Mouse (Mus musculus): ENCODE measurements at regions not wholly inside any gene's neighbourhood (a gene's known extent, or its start where the extent isn't known, plus 50 kb on each side); places are given as distances from the start of the nearest gene placed in this dataset.

GRCm38 (mm10) chr7:79543231-79544071 is 74.0 kb downstream of the Rhcg start:
- ATAC-seq (ENCODE audit: low FRiP score): peak; percentile 60
- Histone ChIP-seq H3K27ac (ENCODE audit: low read depth, low read length) (peak overlapping the region; percentile 85), H3K4me1 (ENCODE audit: control insufficient read depth, insufficient read depth, low read length) (peaks cover 34% of the 10 kb centered on the region), H3K36me3 (ENCODE audit: control insufficient read depth, insufficient read depth, low read length) (no peaks in the 10 kb centered on the region), H3K9me3 (ENCODE audit: control insufficient read depth, low read length) (no peaks in the 10 kb centered on the region), H3K4me3 (ENCODE audit: low read depth, low read length) (peak overlapping the region; percentile 19), H3K9ac (ENCODE audit: low read length) (peak overlapping the region; percentile 70), H3K4me2 (peak overlapping the region; percentile 50), H3K27me3 (ENCODE audit: control insufficient read depth, insufficient read depth, low read length) (peaks cover 86% of the 10 kb centered on the region)
- DNase-seq (ENCODE audit: low spot score, missing footprints): peak; percentile 98
- 1% methylated on average over 58 of the region's 58 CpGs for WGBS

GRCm38 (mm10) chr7:79542379-79543015 is 75.0 kb downstream of the Rhcg start:
- DNase-seq (ENCODE audit: low spot score, missing footprints) (peak; percentile 93), ATAC-seq (ENCODE audit: low FRiP score) (no peak)
- no peak overlapping the region for H3K4me2 ChIP-seq
- H3K4me1 ChIP-seq (ENCODE audit: control insufficient read depth, insufficient read depth, low read length): peaks cover 25% of the 10 kb centered on the region
- no peaks in the 10 kb centered on the region for H3K36me3 ChIP-seq (ENCODE audit: control insufficient read depth, insufficient read depth, low read length)
- peaks cover 92% of the 10 kb centered on the region for H3K27me3 ChIP-seq (ENCODE audit: control insufficient read depth, insufficient read depth, low read length)
- H3K4me3 ChIP-seq (ENCODE audit: low read depth, low read length): no peak overlapping the region
- H3K9me3 ChIP-seq (ENCODE audit: control insufficient read depth, low read length): no peaks in the 10 kb centered on the region
- 2% methylated on average over 23 of the region's 23 CpGs for WGBS
- H3K27ac ChIP-seq (ENCODE audit: low read depth, low read length): no peak overlapping the region
- no peak overlapping the region for H3K9ac ChIP-seq (ENCODE audit: low read length)

- no peak for DNase-seq (ENCODE audit: low spot score, missing footprints)
- H3K27me3 ChIP-seq (ENCODE audit: control insufficient read depth, insufficient read depth, low read length): peaks cover 95% of the 10 kb centered on the region
- no peak overlapping the region for H3K9ac ChIP-seq (ENCODE audit: low read length)
- H3K27ac ChIP-seq (ENCODE audit: low read depth, low read length): no peak overlapping the region
- H3K4me3 ChIP-seq (ENCODE audit: low read depth, low read length): no peak overlapping the region
- ATAC-seq (ENCODE audit: low FRiP score): no peak
- H3K4me1 ChIP-seq (ENCODE audit: control insufficient read depth, insufficient read depth, low read length): peaks cover 35% of the 10 kb centered on the region
- 24% methylated on average over 2 of the region's 2 CpGs for WGBS
- H3K9me3 ChIP-seq (ENCODE audit: control insufficient read depth, low read length): no peaks in the 10 kb centered on the region
- H3K36me3 ChIP-seq (ENCODE audit: control insufficient read depth, insufficient read depth, low read length): no peaks in the 10 kb centered on the region
- no peak overlapping the region for H3K4me2 ChIP-seq
These were observed 74.1 kb upstream of the Polg start for GRCm38 (mm10) chr7:79540246-79540645.

GRCm38 (mm10) chr7:79539426-79539825 is 73.3 kb upstream of the Polg start:
- Histone ChIP-seq H3K36me3 (ENCODE audit: control insufficient read depth, insufficient read depth, low read length) (no peaks in the 10 kb centered on the region), H3K9ac (ENCODE audit: low read length) (no peak overlapping the region), H3K27ac (ENCODE audit: low read depth, low read length) (no peak overlapping the region), H3K4me2 (no peak overlapping the region), H3K4me3 (ENCODE audit: low read depth, low read length) (no peak overlapping the region), H3K27me3 (ENCODE audit: control insufficient read depth, insufficient read depth, low read length) (peaks cover 95% of the 10 kb centered on the region), H3K4me1 (ENCODE audit: control insufficient read depth, insufficient read depth, low read length) (peaks cover 36% of the 10 kb centered on the region), H3K9me3 (ENCODE audit: control insufficient read depth, low read length) (no peaks in the 10 kb centered on the region)
- DNase-seq (ENCODE audit: low spot score, missing footprints) (no peak), ATAC-seq (ENCODE audit: low FRiP score) (no peak)
- WGBS: 9% methylated on average over 3 of the region's 3 CpGs

- peak overlapping the region; percentile 94 for H3K27ac ChIP-seq (ENCODE audit: low read depth, low read length)
- ATAC-seq (ENCODE audit: low FRiP score): peak; percentile 76
- peak; percentile 97 for DNase-seq (ENCODE audit: low spot score, missing footprints)
- H3K9ac ChIP-seq (ENCODE audit: low read length): peak overlapping the region; percentile 73
- peaks cover 53% of the 10 kb centered on the region for H3K4me1 ChIP-seq (ENCODE audit: control insufficient read depth, insufficient read depth, low read length)
- no peaks in the 10 kb centered on the region for H3K36me3 ChIP-seq (ENCODE audit: control insufficient read depth, insufficient read depth, low read length)
- H3K9me3 ChIP-seq (ENCODE audit: control insufficient read depth, low read length): no peaks in the 10 kb centered on the region
- 1% methylated on average over 27 of the region's 27 CpGs for WGBS
- H3K4me2 ChIP-seq: peak overlapping the region; percentile 74
- peak overlapping the region; percentile 41 for H3K4me3 ChIP-seq (ENCODE audit: low read depth, low read length)
- H3K27me3 ChIP-seq (ENCODE audit: control insufficient read depth, insufficient read depth, low read length): peaks cover 76% of the 10 kb centered on the region
These were observed 70.0 kb upstream of the Polg start for GRCm38 (mm10) chr7:79536157-79536641.

GRCm38 (mm10) chr7:79535251-79536111 is 69.3 kb upstream of the Polg start:
- ATAC-seq (ENCODE audit: low FRiP score) (peak; percentile 72), DNase-seq (ENCODE audit: low spot score, missing footprints) (peak; percentile 98)
- peak overlapping the region; percentile 41 for H3K4me3 ChIP-seq (ENCODE audit: low read depth, low read length)
- H3K27ac ChIP-seq (ENCODE audit: low read depth, low read length): peak overlapping the region; percentile 94
- no peaks in the 10 kb centered on the region for H3K36me3 ChIP-seq (ENCODE audit: control insufficient read depth, insufficient read depth, low read length)
- H3K4me2 ChIP-seq: peak overlapping the region; percentile 74
- WGBS: under 1% methylated on average over 62 of the region's 66 CpGs
- H3K4me1 ChIP-seq (ENCODE audit: control insufficient read depth, insufficient read depth, low read length): peaks cover 57% of the 10 kb centered on the region
- peak overlapping the region; percentile 73 for H3K9ac ChIP-seq (ENCODE audit: low read length)
- H3K27me3 ChIP-seq (ENCODE audit: control insufficient read depth, insufficient read depth, low read length): peaks cover 69% of the 10 kb centered on the region
- H3K9me3 ChIP-seq (ENCODE audit: control insufficient read depth, low read length): no peaks in the 10 kb centered on the region

- Histone ChIP-seq H3K4me3 (ENCODE audit: low read depth, low read length) (peak overlapping the region; percentile 41; the same call in 1 of the 2 replicates), H3K9me3 (ENCODE audit: control insufficient read depth, low read length) (no peaks in the 10 kb centered on the region), H3K9ac (ENCODE audit: low read length) (peak overlapping the region; percentile 73), H3K4me1 (ENCODE audit: control insufficient read depth, insufficient read depth, low read length) (peaks cover 57% of the 10 kb centered on the region), H3K4me2 (peak overlapping the region; percentile 74), H3K36me3 (ENCODE audit: control insufficient read depth, insufficient read depth, low read length) (no peaks in the 10 kb centered on the region; the same call in 1 of the 2 replicates), H3K27me3 (ENCODE audit: control insufficient read depth, insufficient read depth, low read length) (peaks cover 63% of the 10 kb centered on the region), H3K27ac (ENCODE audit: low read depth, low read length) (peak overlapping the region; percentile 94)
- DNase-seq (ENCODE audit: low spot score, missing footprints) (peak; percentile 92), ATAC-seq (ENCODE audit: low FRiP score) (peak; percentile 25)
- WGBS: 5% methylated on average over 7 of the region's 7 CpGs
These were observed 68.7 kb upstream of the Polg start for GRCm38 (mm10) chr7:79534819-79535218.

GRCm38 (mm10) chr7:79534381-79534780 is 68.2 kb upstream of the Polg start:
- no peak overlapping the region for H3K4me3 ChIP-seq (ENCODE audit: low read depth, low read length)
- ATAC-seq (ENCODE audit: low FRiP score): no peak
- H3K4me2 ChIP-seq: peak overlapping the region; percentile 74
- H3K9me3 ChIP-seq (ENCODE audit: control insufficient read depth, low read length): no peaks in the 10 kb centered on the region
- peaks cover 62% of the 10 kb centered on the region for H3K27me3 ChIP-seq (ENCODE audit: control insufficient read depth, insufficient read depth, low read length)
- H3K4me1 ChIP-seq (ENCODE audit: control insufficient read depth, insufficient read depth, low read length): peaks cover 57% of the 10 kb centered on the region
- H3K36me3 ChIP-seq (ENCODE audit: control insufficient read depth, insufficient read depth, low read length): no peaks in the 10 kb centered on the region; the same call in 1 of the 2 replicates
- DNase-seq (ENCODE audit: low spot score, missing footprints): no peak
- H3K9ac ChIP-seq (ENCODE audit: low read length): peak overlapping the region; percentile 73
- H3K27ac ChIP-seq (ENCODE audit: low read depth, low read length): peak overlapping the region; percentile 94
- WGBS: 14% methylated on average over 5 of the region's 5 CpGs

Data from midbrain, embryonic 11.5 days (tissue).